Mouse (Mus musculus): ENCODE measurements around the gene Map6. TPM values are rescaled to one million over a fixed set of nuclear protein-coding genes. Genes with fewer than 3 reads are reported as not detected.

The Map6 gene
- 1 to 10 TPM; 3.3 to 4.3 TPM for total RNA-seq (2021)
- polyA plus RNA-seq (2012; rRNA removed), result 3.4 and 3.5 TPM in 2 replicates
- long read RNA-seq, full-length matches to known transcripts, result 3 of 3 reads
- long read RNA-seq, partial matches to known transcripts, result 0 of 3 reads
- long read RNA-seq, other reads (novel, unspliced or antisense), result 0 of 3 reads

- no peaks in the 10 kb centered on the region; the same call in 1 of the 2 replicates for H3K27me3 ChIP-seq (ENCODE audit: control insufficient read depth, insufficient read depth, low read length)
- 0 out of 2 replicates have a peak, but pooled peaks cover 2% of the 10 kb centered on the region for H3K36me3 ChIP-seq (ENCODE audit: control insufficient read depth, insufficient read depth, low read length)
- no peak for DNase-seq
- no peak for TF ChIP-seq EP300 (IDR thresholded peaks at IDR 0.05; ENCODE audit: insufficient read depth, low read depth, low read length)
- TF ChIP-seq POLR2A (IDR thresholded peaks at IDR 0.05; ENCODE audit: insufficient read depth, low read depth, low read length), result no peak
- no peak for TF ChIP-seq CTCF (IDR thresholded peaks at IDR 0.05)
- peaks cover 11% of the 10 kb centered on the region for H3K4me1 ChIP-seq (ENCODE audit: control insufficient read depth, insufficient read depth, low read length)
- intact Hi-C loops (cut with DNase I), result no loop called here
- 6% methylated on average over 34 of the region's 34 CpGs for WGBS
- H3K9ac ChIP-seq (ENCODE audit: low read depth, low read length), result peak within 1 kb of the TSS; percentile 68
- no peaks in the 10 kb centered on the region; the same call in 1 of the 2 replicates for H3K79me2 ChIP-seq (replicated peaks; ENCODE audit: control insufficient read depth, insufficient read depth, low read length)
- peak within 1 kb of the TSS; percentile 68 for H3K4me3 ChIP-seq
- peak within 1 kb of the TSS; percentile 36; the same call in 1 of the 2 replicates for H3K27ac ChIP-seq
Observed at GRCm38 (mm10) chr7:99267251-99267896, at the start of gene Map6. Gene Map6 (plus strand): TSS chr7:99267447.

DNA sequence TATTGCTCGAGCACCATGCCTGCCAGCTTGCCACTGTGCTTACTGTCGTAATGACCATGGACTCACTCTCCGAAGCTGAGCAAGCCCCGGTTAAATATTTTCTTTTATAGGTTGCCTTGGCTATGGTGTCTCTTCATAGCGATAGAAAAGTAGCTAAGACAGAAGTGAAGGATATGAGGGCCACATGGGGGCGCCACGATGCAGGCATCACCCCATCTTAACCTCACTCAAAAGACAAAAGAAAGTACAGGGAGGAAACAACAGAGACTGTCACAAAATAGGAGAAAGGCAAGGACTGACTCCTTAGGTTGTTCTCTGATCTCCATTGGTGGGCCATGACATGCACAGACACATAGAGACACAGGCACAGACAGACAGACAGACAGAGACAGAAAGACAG is 43.0 kb upstream of the Map6 start:
- Histone ChIP-seq H3K36me3 (ENCODE audit: control insufficient read depth, insufficient read depth, low read length) (no peaks in the 10 kb centered on the region), H3K79me2 (replicated peaks; ENCODE audit: control insufficient read depth, insufficient read depth, low read length) (no peaks in the 10 kb centered on the region), H3K9ac (ENCODE audit: low read depth, low read length) (no peak overlapping the region), H3K4me1 (ENCODE audit: control insufficient read depth, insufficient read depth, low read length) (peaks cover 8% of the 10 kb centered on the region), H3K27me3 (ENCODE audit: control insufficient read depth, insufficient read depth, low read length) (no peaks in the 10 kb centered on the region), H3K4me3 (no peak overlapping the region), H3K27ac (no peak overlapping the region)
- no peak for DNase-seq
- 74% methylated on average over 7 of the region's 7 CpGs for WGBS
- intact Hi-C loops (cut with DNase I), result no loop called here
- no peak for TF ChIP-seq EP300 (IDR thresholded peaks at IDR 0.05; ENCODE audit: insufficient read depth, low read depth, low read length)
- TF ChIP-seq CTCF (IDR thresholded peaks at IDR 0.05), result peak; percentile 27; the same call in 1 of the 2 replicates

GRCm38 (mm10) chr7:99224648-99225190 is 42.5 kb upstream of the Map6 start:
- WGBS, result 33% methylated on average over 1 of the region's 1 CpGs
- peak overlapping the region; percentile 35; the same call in 1 of the 2 replicates for H3K9ac ChIP-seq (ENCODE audit: low read depth, low read length)
- TF ChIP-seq EP300 (IDR thresholded peaks at IDR 0.05; ENCODE audit: insufficient read depth, low read depth, low read length) (no peak), CTCF (IDR thresholded peaks at IDR 0.05) (no peak), POLR2A (IDR thresholded peaks at IDR 0.05; ENCODE audit: insufficient read depth, low read depth, low read length) (no peak)
- no peaks in the 10 kb centered on the region for H3K27me3 ChIP-seq (ENCODE audit: control insufficient read depth, insufficient read depth, low read length)
- no peaks in the 10 kb centered on the region for H3K36me3 ChIP-seq (ENCODE audit: control insufficient read depth, insufficient read depth, low read length)
- peaks cover 8% of the 10 kb centered on the region for H3K4me1 ChIP-seq (ENCODE audit: control insufficient read depth, insufficient read depth, low read length)
- no peaks in the 10 kb centered on the region for H3K79me2 ChIP-seq (replicated peaks; ENCODE audit: control insufficient read depth, insufficient read depth, low read length)
- H3K27ac ChIP-seq, result no peak overlapping the region; the same call in 1 of the 2 replicates
- intact Hi-C loops (cut with DNase I), result loop anchor here (5.0 kb wide), 1 partner anchor 42 kb away; the partner anchor contains the start of gene Dgat2
- no peak overlapping the region for H3K4me3 ChIP-seq
- peak in 1 of 2 experiments; percentile 23 for DNase-seq

DNA sequence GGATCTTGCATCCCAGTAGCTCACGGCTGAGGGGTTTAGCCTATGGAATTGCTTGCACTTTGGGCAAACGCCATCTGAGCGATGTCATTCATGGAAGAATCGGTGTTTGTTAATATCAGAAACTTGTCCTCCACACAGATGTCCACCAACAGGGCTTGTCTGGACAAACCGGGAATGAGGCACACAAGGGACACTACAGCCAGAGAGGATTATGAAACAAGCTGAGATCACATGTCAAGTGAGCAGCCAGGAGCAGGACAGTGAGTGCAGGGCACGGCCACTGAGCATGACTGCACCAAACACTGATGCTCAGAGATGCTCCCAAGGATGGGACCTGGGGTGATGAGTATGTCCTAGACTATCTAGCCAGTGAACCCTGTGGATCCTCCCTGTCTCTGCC is 41.8 kb upstream of the Map6 start:
- intact Hi-C loops (cut with DNase I), result loop anchor here (5.0 kb wide), 1 partner anchor 43 kb away; the partner anchor contains the start of gene Dgat2
- peak; percentile 27 to 54 for DNase-seq
- Histone ChIP-seq H3K36me3 (ENCODE audit: control insufficient read depth, insufficient read depth, low read length) (no peaks in the 10 kb centered on the region), H3K4me1 (ENCODE audit: control insufficient read depth, insufficient read depth, low read length) (peaks cover 8% of the 10 kb centered on the region), H3K27ac (no peak overlapping the region; the same call in 1 of the 2 replicates), H3K4me3 (no peak overlapping the region), H3K27me3 (ENCODE audit: control insufficient read depth, insufficient read depth, low read length) (no peaks in the 10 kb centered on the region), H3K79me2 (replicated peaks; ENCODE audit: control insufficient read depth, insufficient read depth, low read length) (no peaks in the 10 kb centered on the region), H3K9ac (ENCODE audit: low read depth, low read length) (no peak overlapping the region)
- peak; percentile 87 for TF ChIP-seq EP300 (IDR thresholded peaks at IDR 0.05; ENCODE audit: insufficient read depth, low read depth, low read length)
- TF ChIP-seq POLR2A (IDR thresholded peaks at IDR 0.05; ENCODE audit: insufficient read depth, low read depth, low read length), result 0 out of 2 replicates have a peak, but pooled peaks have one; percentile 34
- TF ChIP-seq CTCF (IDR thresholded peaks at IDR 0.05), result no peak
- WGBS, result 55% methylated on average over 6 of the region's 6 CpGs

DNA sequence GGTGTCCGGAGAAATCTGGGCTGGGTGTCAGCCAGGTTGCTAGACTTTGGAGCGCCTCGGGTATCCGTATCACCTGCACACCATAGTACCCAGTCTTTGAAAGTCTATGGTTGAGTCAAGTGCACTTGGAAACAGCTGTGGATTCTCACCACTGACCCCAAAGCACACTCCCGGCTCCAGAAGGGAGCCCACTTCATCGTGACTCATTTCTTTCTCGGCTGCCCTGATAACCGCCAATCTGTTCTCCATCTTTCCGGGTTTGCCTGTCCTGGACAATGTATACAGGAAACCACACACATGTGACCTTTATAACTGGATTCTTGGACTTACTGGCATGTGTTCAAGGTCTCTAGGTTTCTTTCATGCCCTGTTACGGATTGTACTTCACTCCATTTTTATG is 40.6 kb upstream of the Map6 start:
- H3K36me3 ChIP-seq (ENCODE audit: control insufficient read depth, insufficient read depth, low read length), result no peaks in the 10 kb centered on the region
- 71% methylated on average over 10 of the region's 10 CpGs for whole genome bisulfite sequencing
- H3K4me3 ChIP-seq, result no peak overlapping the region
- TF ChIP-seq POLR2A (IDR thresholded peaks at IDR 0.05; ENCODE audit: insufficient read depth, low read depth, low read length), result no peak
- TF ChIP-seq CTCF (IDR thresholded peaks at IDR 0.05), result no peak
- TF ChIP-seq EP300 (IDR thresholded peaks at IDR 0.05; ENCODE audit: insufficient read depth, low read depth, low read length), result no peak
- no peaks in the 10 kb centered on the region for H3K79me2 ChIP-seq (replicated peaks; ENCODE audit: control insufficient read depth, insufficient read depth, low read length)
- no peaks in the 10 kb centered on the region for H3K27me3 ChIP-seq (ENCODE audit: control insufficient read depth, insufficient read depth, low read length)
- intact Hi-C loops (cut with DNase I), result loop anchor here (5.0 kb wide), 1 partner anchor 44 kb away; the partner anchor contains the start of gene Dgat2
- no peak overlapping the region for H3K9ac ChIP-seq (ENCODE audit: low read depth, low read length)
- no peak for DNase-seq
- H3K27ac ChIP-seq, result no peak overlapping the region
- H3K4me1 ChIP-seq (ENCODE audit: control insufficient read depth, insufficient read depth, low read length), result peaks cover 8% of the 10 kb centered on the region
